Mouse (Mus musculus) right cerebral cortex, postnatal 36 days (tissue): ENCODE measurements around the gene Hoxa4.

Experiments
- DNase-seq, 2 experiments: peaks; one replicate each; pipeline ENCODE4 v3.0.0; 2022; ENCODE audit warnings: low spot score in 2 of 2, mixed read lengths in 1 of 2

Gene Hoxa4

DNA sequence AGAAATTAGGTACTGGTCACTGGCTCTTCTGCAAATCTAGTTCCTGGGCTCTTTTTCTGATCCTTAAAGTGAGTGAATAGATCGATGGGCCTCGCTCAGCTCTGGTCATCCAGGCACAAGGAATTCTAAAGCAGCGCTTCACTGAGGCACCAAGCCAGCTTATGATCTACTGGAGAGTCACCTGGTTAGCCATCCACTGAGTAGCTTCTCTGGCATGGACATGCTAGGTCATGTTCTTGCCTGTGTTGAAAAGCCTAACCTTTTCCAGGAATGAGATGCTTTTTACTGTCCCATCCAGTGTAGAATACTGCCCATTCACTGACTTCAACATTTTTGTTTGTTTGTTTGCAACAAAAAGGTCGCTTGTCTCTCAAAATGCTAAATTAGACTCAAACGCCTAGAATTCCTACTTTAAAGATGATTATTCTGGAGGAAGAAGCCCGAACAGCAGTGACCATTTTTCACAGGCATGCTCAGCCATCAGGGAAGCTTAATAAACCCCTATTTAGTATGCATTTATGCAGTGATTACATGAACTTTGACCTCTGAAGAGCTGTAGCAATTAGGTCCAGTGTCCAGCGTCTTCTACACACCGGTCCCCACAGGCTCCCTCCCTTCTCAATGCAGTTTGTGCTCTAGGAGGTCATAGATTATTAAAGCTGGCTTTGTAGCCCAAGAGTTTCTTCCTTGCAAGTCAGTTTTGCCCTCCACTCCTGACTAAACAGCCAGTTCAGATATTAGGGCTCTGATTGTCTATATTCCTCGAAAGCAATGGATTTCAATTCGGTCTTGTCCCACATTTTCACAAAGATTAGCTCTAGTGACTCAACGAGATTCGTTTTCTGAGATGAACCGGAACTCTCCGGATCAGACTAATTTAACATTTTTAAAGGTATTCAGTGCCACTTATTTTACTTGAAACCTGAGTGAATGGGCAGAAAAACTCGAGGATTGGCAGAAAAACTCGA, 39.0 kb downstream of the Hoxa4 start:
- DNase-seq = no peak

DNA sequence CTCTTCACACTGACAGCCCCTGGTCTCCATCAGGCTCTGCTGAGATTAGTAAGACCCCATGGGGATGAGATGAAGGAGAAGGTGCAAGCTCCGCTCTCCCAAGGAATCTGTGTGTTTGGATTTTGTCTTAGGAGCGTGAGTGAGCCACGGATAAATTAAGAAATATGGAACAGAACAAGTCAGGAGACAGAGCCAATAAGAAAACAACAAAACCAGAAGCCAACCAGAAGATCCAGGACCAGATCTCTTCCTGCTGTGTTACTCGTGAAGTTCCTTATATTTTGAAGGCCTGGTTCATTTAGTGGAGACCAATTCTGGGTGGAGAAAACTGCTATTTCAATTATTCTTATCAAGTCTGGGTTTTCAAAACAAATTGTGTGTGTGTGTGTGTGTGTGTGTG, 40.0 kb downstream of the Hoxa4 start:
- DNase-seq = no peak

DNA sequence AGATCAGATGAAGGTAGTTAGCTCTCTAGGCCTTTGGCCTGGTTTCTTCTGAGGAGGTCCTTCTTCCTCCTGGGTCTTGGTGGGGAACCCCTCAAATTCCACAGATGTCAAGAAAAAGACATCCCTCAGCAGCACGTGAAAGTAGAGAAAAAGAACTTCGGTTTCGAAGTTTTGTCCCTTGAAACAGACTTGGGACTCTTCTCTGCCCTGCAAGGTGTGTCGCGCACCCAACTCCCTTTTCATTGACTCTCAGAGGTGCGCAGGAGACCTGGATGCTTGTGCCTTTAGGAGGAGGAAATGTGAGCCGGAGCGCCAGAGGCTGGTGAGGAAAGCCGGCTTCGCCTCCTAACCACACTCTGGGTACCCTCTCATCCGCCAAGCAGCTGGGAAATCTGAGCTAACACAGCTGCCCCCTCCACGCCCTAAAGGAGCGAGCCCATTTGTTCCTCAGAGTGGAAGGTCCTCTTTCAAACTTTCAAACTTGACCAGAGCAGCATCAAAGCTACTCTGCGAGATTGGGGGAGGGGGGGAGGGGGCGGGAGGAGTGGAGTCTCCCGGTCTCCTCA, 41.1 kb downstream of the Hoxa4 start:
- DNase-seq = no peak
